Mouse (Mus musculus) midbrain, postnatal 0 days (tissue): ENCODE data around the gene Hspa13. TPM values are rescaled to one million over a fixed set of nuclear protein-coding genes. Genes with fewer than 3 reads are reported as not detected.
A peak's percentile ranks its signal among the peaks of the same experiment; 100 is the strongest.

ENCODE experiments used
- ATAC-seq: fragments of 200-750 bp; cut with Nextera tagmentation; 2 replicates; pipeline ENCODE4 v1.8.0; 2017; ENCODE audit warnings: moderate number of reproducible peaks, mild to moderate bottlenecking, moderate TSS enrichment, moderate library complexity; ENCODE audit not compliant: low FRiP score
- DNase-seq: peaks from one replicate; pipeline ENCODE4 v3.0.0-alpha.2; 2015; ENCODE audit warnings: low spot score
- H3K27ac ChIP-seq: fragments of 300-500 bp; sonication (generic); 2 replicates; pipeline ENCODE4 v1.5.1; 2014; ENCODE audit warnings: low read depth, mild to moderate bottlenecking, low read length, mixed read lengths
- H3K27me3 ChIP-seq: fragments of 300-500 bp; sonication (generic); 2 replicates; pipeline ENCODE4 v1.6.1; 2014; ENCODE audit warnings: low read length, control low read depth, mixed read lengths; ENCODE audit not compliant: insufficient read depth
- H3K36me3 ChIP-seq: fragments of 300-500 bp; sonication (generic); 2 replicates; pipeline ENCODE4 v1.6.1; 2014; ENCODE audit warnings: low read length, control low read depth, mixed read lengths; ENCODE audit not compliant: insufficient read depth
- H3K4me1 ChIP-seq: fragments of 300-500 bp; sonication (generic); 2 replicates; pipeline ENCODE4 v1.6.1; 2014; ENCODE audit warnings: mild to moderate bottlenecking, control low read depth, antibody characterized with exemption, low read length, mixed read lengths; ENCODE audit not compliant: insufficient read depth
- H3K4me2 ChIP-seq: fragments of 300-500 bp; sonication (generic); 2 replicates; pipeline ENCODE4 v1.6.1; 2014; ENCODE audit warnings: low read depth, mild to moderate bottlenecking, low read length, mixed read lengths; ENCODE audit not compliant: poor library complexity, severe bottlenecking
- H3K4me3 ChIP-seq: fragments of 300-500 bp; sonication (generic); 2 replicates; pipeline ENCODE4 v1.5.1; 2014; ENCODE audit warnings: low read depth, mild to moderate bottlenecking, low read length, moderate library complexity
- H3K9ac ChIP-seq: fragments of 300-500 bp; sonication (generic); replicated peaks from 2 replicates; pipeline ENCODE4 v1.6.1; 2014; ENCODE audit warnings: mild to moderate bottlenecking, low read length, moderate library complexity, mixed read lengths; ENCODE audit not compliant: poor library complexity, severe bottlenecking
- H3K9me3 ChIP-seq: fragments of 300-500 bp; sonication (generic); 2 replicates; pipeline ENCODE4 v1.6.1; 2016; ENCODE audit warnings: low read length, control low read depth
- CTCF ChIP-seq: IDR thresholded peaks from 2 replicates; pipeline ENCODE4 v1.5.1; 2016; ENCODE audit warnings: antibody characterized with exemption, mild to moderate bottlenecking
- WGBS: fragments of 180-500 bp; shearing (Covaris S2); extraction: QIAGEN DNeasy Blood & Tissue Kit; methylation state at CpG from one replicate; pipeline ENCODE4 v1.1.7; 2014; 5-methylcytosine and 5-hydroxymethylcytosine counted together
- microRNA-seq: library from miRNA; unstranded; fragments of <30 nt; microRNA quantifications from one replicate; pipeline ENCODE4, GENCODE M21; 2016; ENCODE audit warnings: borderline number of aligned reads
- polyA plus RNA-seq: library from polyadenylated mRNA; unstranded; fragments of >200 nt; fragmentation: Nextera tagmentation; extraction: Ambion mirVana; gene quantifications from 2 replicates; pipeline ENCODE4 v1.2.1, GENCODE M21; 2015
- total RNA-seq: library from RNA; depleted of rRNA; stranded (reverse); fragments of >200 nt; gene quantifications from 2 replicates; pipeline ENCODE4 v1.2.3, GENCODE M21; 2014; rRNA removed

Gene Hspa13
- total and polyA plus RNA-seq, 2 experiments from 2014 or later, result 41.9 to 49.4 TPM

GRCm38 (mm10) chr16:75750103-75750502 is 16.8 kb downstream of the Hspa13 start:
- no peak overlapping the region for H3K4me3 ChIP-seq
- DNase-seq (no peak), ATAC-seq (no peak)
- H3K4me2 ChIP-seq, result no peak overlapping the region
- TF ChIP-seq CTCF, result no peak
- WGBS, result 52% methylated on average over 5 of the region's 5 CpGs
- H3K27ac ChIP-seq, result no peak overlapping the region
- no peaks in the 10 kb centered on the region; the same call in 1 of the 2 replicates for H3K36me3 ChIP-seq
- no peak overlapping the region for H3K9ac ChIP-seq
- no peaks in the 10 kb centered on the region for H3K4me1 ChIP-seq
- no peaks in the 10 kb centered on the region for H3K27me3 ChIP-seq
- no peaks in the 10 kb centered on the region for H3K9me3 ChIP-seq

GRCm38 (mm10) chr16:75748926-75749325 is 18.0 kb downstream of the Hspa13 start:
- H3K27me3 ChIP-seq, result no peaks in the 10 kb centered on the region
- no peaks in the 10 kb centered on the region for H3K36me3 ChIP-seq
- no peak for TF ChIP-seq CTCF
- no peaks in the 10 kb centered on the region for H3K9me3 ChIP-seq
- no peak for DNase-seq
- no peak overlapping the region for H3K4me2 ChIP-seq
- ATAC-seq, result no peak
- no peaks in the 10 kb centered on the region for H3K4me1 ChIP-seq
- no peak overlapping the region for H3K4me3 ChIP-seq
- 100% methylated on average over 1 of the region's 1 CpGs for WGBS
- H3K27ac ChIP-seq, result no peak overlapping the region
- no peak overlapping the region for H3K9ac ChIP-seq

GRCm38 (mm10) chr16:75744014-75744413 is 22.9 kb downstream of the Hspa13 start:
- ATAC-seq (no peak), DNase-seq (no peak)
- Histone ChIP-seq H3K27me3 (no peaks in the 10 kb centered on the region), H3K4me3 (no peak overlapping the region), H3K27ac (no peak overlapping the region), H3K4me1 (no peaks in the 10 kb centered on the region), H3K9me3 (no peaks in the 10 kb centered on the region), H3K4me2 (no peak overlapping the region), H3K9ac (no peak overlapping the region), H3K36me3 (no peaks in the 10 kb centered on the region)
- WGBS, result 41% methylated on average over 3 of the region's 3 CpGs
- no peak for TF ChIP-seq CTCF

GRCm38 (mm10) chr16:75717405-75718173 is 49.3 kb downstream of the Hspa13 start:
- no peaks in the 10 kb centered on the region for H3K36me3 ChIP-seq
- no peak overlapping the region for H3K9ac ChIP-seq
- ATAC-seq, result no peak
- no peak for DNase-seq
- no peak overlapping the region for H3K4me2 ChIP-seq
- no peak for TF ChIP-seq CTCF
- H3K27me3 ChIP-seq, result no peaks in the 10 kb centered on the region
- no peak overlapping the region for H3K27ac ChIP-seq
- no peaks in the 10 kb centered on the region for H3K9me3 ChIP-seq
- WGBS, result 72% methylated on average over 2 of the region's 2 CpGs
- no peaks in the 10 kb centered on the region for H3K4me1 ChIP-seq
- no peak overlapping the region for H3K4me3 ChIP-seq

- TF ChIP-seq CTCF, result peak; percentile 66
- H3K9ac ChIP-seq, result no peak overlapping the region
- H3K4me2 ChIP-seq, result no peak overlapping the region
- no peak overlapping the region for H3K27ac ChIP-seq
- 21% methylated on average over 2 of the region's 2 CpGs for WGBS
- H3K36me3 ChIP-seq, result no peaks in the 10 kb centered on the region
- peak; percentile 55 for DNase-seq
- no peak for ATAC-seq
- no peaks in the 10 kb centered on the region for H3K27me3 ChIP-seq
- H3K4me3 ChIP-seq, result no peak overlapping the region
- H3K9me3 ChIP-seq, result no peaks in the 10 kb centered on the region
- H3K4me1 ChIP-seq, result no peaks in the 10 kb centered on the region
These were observed 70.7 kb downstream of the Hspa13 start for GRCm38 (mm10) chr16:75696176-75696575.

Small RNA genes within 50 kb of the gene (microRNA-seq; reads per million reads assigned to microRNA genes)
- not detected for gene Gm22923

Other genes with a start within 250 kb of the Hspa13 start
- 0.22 and 1.1 TPM in 2 replicates for gene Lipi, start 181.0 kb downstream of the Hspa13 start, total RNA-seq
- 0.10 TPM in 1 of 2 replicates, not detected in the other for gene Lipi, start 181.0 kb downstream of the Hspa13 start, polyA plus RNA-seq
- gene Rbm11, start 174.3 kb downstream of the Hspa13 start, total RNA-seq, result 5.5 and 12.5 TPM in 2 replicates
- 7.0 and 7.8 TPM in 2 replicates for gene Rbm11, start 174.3 kb downstream of the Hspa13 start, polyA plus RNA-seq